In genomic region chr14:34080321-34080997, GRCm38 (mm10) we compare ENCODE assay signal across 8 mouse cellular contexts. TPM values are rescaled to one million over a fixed set of nuclear protein-coding genes. Genes with fewer than 3 reads are reported as not detected.
DNase-seq lines count a peak whose midpoint lies in the region; ATAC-seq and TF ChIP-seq lines count a peak whose summit lies in the region.

No protein-coding gene starts in this region.

- 0 out of 2 replicates have a peak, but pooled peaks cover 4% of the 10 kb centered on the region for H3K27me3 ChIP-seq in embryonic facial prominence, embryonic 12.5 days
- no peaks in the 10 kb centered on the region; the same call in 1 of the 2 replicates for H3K27me3 ChIP-seq in limb, embryonic 12.5 days
- H3K27me3 ChIP-seq in midbrain, postnatal 0 days (ENCODE audit: insufficient read depth, low read length): no peaks in the 10 kb centered on the region
- 0 out of 2 replicates have a peak, but pooled peaks cover 3% of the 10 kb centered on the region for H3K27me3 ChIP-seq in stomach, embryonic 16.5 days (ENCODE audit: control insufficient read depth, insufficient read depth, low read length)

- no peak overlapping the region for H3K9ac ChIP-seq in embryonic facial prominence, embryonic 12.5 days
- H3K9ac ChIP-seq in limb, embryonic 12.5 days (replicated peaks): no peak overlapping the region
- no peak overlapping the region for H3K9ac ChIP-seq in midbrain, postnatal 0 days (replicated peaks; ENCODE audit: low read length, poor library complexity, severe bottlenecking)
- H3K9ac ChIP-seq in stomach, embryonic 16.5 days (ENCODE audit: low read length): no peak overlapping the region

- 9% methylated on average over 11 of the region's 11 CpGs for WGBS in embryonic facial prominence, embryonic 12.5 days
- 10% methylated on average over 11 of the region's 11 CpGs for WGBS in limb, embryonic 12.5 days
- 9% methylated on average over 11 of the region's 11 CpGs for WGBS in midbrain, postnatal 0 days
- whole genome bisulfite sequencing in stomach, embryonic 16.5 days: 10% methylated on average over 11 of the region's 11 CpGs

- H3K9me3 ChIP-seq in embryonic facial prominence, embryonic 12.5 days: no peaks in the 10 kb centered on the region
- H3K9me3 ChIP-seq in limb, embryonic 12.5 days: no peaks in the 10 kb centered on the region
- no peaks in the 10 kb centered on the region for H3K9me3 ChIP-seq in midbrain, postnatal 0 days (ENCODE audit: low read length)
- no peaks in the 10 kb centered on the region for H3K9me3 ChIP-seq in stomach, embryonic 16.5 days (replicated peaks; ENCODE audit: control insufficient read depth, low read length)

- H3K27ac ChIP-seq in embryonic facial prominence, embryonic 12.5 days: no peak overlapping the region
- no peak overlapping the region for H3K27ac ChIP-seq in limb, embryonic 12.5 days
- H3K27ac ChIP-seq in midbrain, postnatal 0 days (ENCODE audit: low read depth, low read length): no peak overlapping the region
- H3K27ac ChIP-seq in stomach, embryonic 16.5 days (ENCODE audit: low read length): no peak overlapping the region

- TF ChIP-seq CTCF in midbrain, postnatal 0 days (IDR thresholded peaks at IDR 0.05): peak; percentile 95

- no peak overlapping the region for H3K4me3 ChIP-seq in embryonic facial prominence, embryonic 12.5 days
- H3K4me3 ChIP-seq in limb, embryonic 12.5 days (replicated peaks): no peak overlapping the region
- no peak overlapping the region for H3K4me3 ChIP-seq in midbrain, postnatal 0 days (ENCODE audit: low read depth, low read length)
- H3K4me3 ChIP-seq in stomach, embryonic 16.5 days (replicated peaks; ENCODE audit: low read length): no peak overlapping the region

- H3K4me2 ChIP-seq in embryonic facial prominence, embryonic 12.5 days (replicated peaks): no peak overlapping the region
- no peak overlapping the region for H3K4me2 ChIP-seq in limb, embryonic 12.5 days
- no peak overlapping the region for H3K4me2 ChIP-seq in midbrain, postnatal 0 days (ENCODE audit: low read depth, low read length, poor library complexity, severe bottlenecking)
- no peak overlapping the region for H3K4me2 ChIP-seq in stomach, embryonic 16.5 days (ENCODE audit: low read depth, low read length)

- no peaks in the 10 kb centered on the region for H3K4me1 ChIP-seq in embryonic facial prominence, embryonic 12.5 days
- no peaks in the 10 kb centered on the region for H3K4me1 ChIP-seq in limb, embryonic 12.5 days (replicated peaks)
- 0 out of 2 replicates have a peak, but pooled peaks cover 2% of the 10 kb centered on the region for H3K4me1 ChIP-seq in midbrain, postnatal 0 days (ENCODE audit: insufficient read depth, low read length)
- no peaks in the 10 kb centered on the region for H3K4me1 ChIP-seq in stomach, embryonic 16.5 days (ENCODE audit: control insufficient read depth, insufficient read depth, low read length)

- no peaks in the 10 kb centered on the region for H3K36me3 ChIP-seq in embryonic facial prominence, embryonic 12.5 days
- no peaks in the 10 kb centered on the region for H3K36me3 ChIP-seq in limb, embryonic 12.5 days
- H3K36me3 ChIP-seq in midbrain, postnatal 0 days (ENCODE audit: insufficient read depth, low read length): no peaks in the 10 kb centered on the region
- no peaks in the 10 kb centered on the region for H3K36me3 ChIP-seq in stomach, embryonic 16.5 days (ENCODE audit: control insufficient read depth, insufficient read depth, low read length)

- peak; percentile 75 for DNase-seq in A20 (ENCODE audit: low read depth, low spot score)
- DNase-seq in adrenal gland, postnatal 4 days (ENCODE audit: low spot score in 2 of 2): peak; percentile 26 to 56
- peak; percentile 67 for DNase-seq in heart, adult 8-10 months (ENCODE audit: low spot score)
- peak; percentile 65 for DNase-seq in kidney, adult 9 months
- peak; percentile 95 for DNase-seq in midbrain, postnatal 0 days (ENCODE audit: low spot score)

- ATAC-seq in embryonic facial prominence, embryonic 12.5 days (ENCODE audit: insufficient number of reproducible peaks, insufficient read depth, low FRiP score, low TSS enrichment): peak; percentile 45; the same call in 1 of the 2 replicates
- ATAC-seq in limb, embryonic 12.5 days (ENCODE audit: insufficient number of reproducible peaks, insufficient read depth, low FRiP score, low TSS enrichment, low read depth): peak; percentile 69
- ATAC-seq in midbrain, postnatal 0 days (ENCODE audit: low FRiP score): peak; percentile 79
- peak; percentile 71; the same call in 1 of the 2 replicates for ATAC-seq in stomach, embryonic 16.5 days (ENCODE audit: insufficient read depth, low FRiP score)

RNA-seq across cellular contexts. Expression of gene Anxa8, which starts 5.3 kb away (rescaled TPM):
- 1 to 10 TPM; 3.7 to 4.0 TPM for total RNA-seq in adrenal gland, postnatal 4 days (2021)
- polyA plus RNA-seq in embryonic facial prominence, embryonic 12.5 days (2016; fragmentation: Nextera tagmentation; extraction: Ambion mirVana): 6.8 and 7.9 TPM in 2 replicates
- 1 to 10 TPM; 1.8 to 5.8 (median 3.6) TPM for total RNA-seq in heart, adult 8-10 months (2022)
- polyA plus RNA-seq in limb, embryonic 12.5 days (2016; fragmentation: Nextera tagmentation; extraction: Ambion mirVana): 6.0 and 6.1 TPM in 2 replicates
- total RNA-seq in midbrain, postnatal 0 days (2014; rRNA removed): 0.24 and 0.93 TPM in 2 replicates
- 0.73 and 0.77 TPM in 2 replicates for polyA plus RNA-seq in midbrain, postnatal 0 days (2015; fragmentation: Nextera tagmentation; extraction: Ambion mirVana)
- polyA plus RNA-seq in stomach, embryonic 16.5 days (2015; fragmentation: Nextera tagmentation; extraction: Ambion mirVana): 56.1 and 63.4 TPM in 2 replicates

RNA-seq across cellular contexts. Expression of gene A630023A22Rik, which starts 22.1 kb away (rescaled TPM):
- not detected for total RNA-seq in adrenal gland, postnatal 4 days (2021)
- polyA plus RNA-seq in embryonic facial prominence, embryonic 12.5 days (2016; fragmentation: Nextera tagmentation; extraction: Ambion mirVana): not detected in 2 replicates
- total RNA-seq in heart, adult 8-10 months (2022): not detected
- polyA plus RNA-seq in limb, embryonic 12.5 days (2016; fragmentation: Nextera tagmentation; extraction: Ambion mirVana): not detected in 2 replicates
- not detected in 2 replicates for total RNA-seq in midbrain, postnatal 0 days (2014; rRNA removed)
- not detected in 2 replicates for polyA plus RNA-seq in midbrain, postnatal 0 days (2015; fragmentation: Nextera tagmentation; extraction: Ambion mirVana)
- 0.43 and 0.76 TPM in 2 replicates for polyA plus RNA-seq in stomach, embryonic 16.5 days (2015; fragmentation: Nextera tagmentation; extraction: Ambion mirVana)

RNA-seq across cellular contexts. Expression of gene Antxrl, which starts 28.0 kb away (rescaled TPM):
- not detected for total RNA-seq in adrenal gland, postnatal 4 days (2021)
- polyA plus RNA-seq in embryonic facial prominence, embryonic 12.5 days (2016; fragmentation: Nextera tagmentation; extraction: Ambion mirVana): not detected in 2 replicates
- not detected for total RNA-seq in heart, adult 8-10 months (2022)
- not detected in 2 replicates for polyA plus RNA-seq in limb, embryonic 12.5 days (2016; fragmentation: Nextera tagmentation; extraction: Ambion mirVana)
- total RNA-seq in midbrain, postnatal 0 days (2014; rRNA removed): not detected in 2 replicates
- polyA plus RNA-seq in midbrain, postnatal 0 days (2015; fragmentation: Nextera tagmentation; extraction: Ambion mirVana): not detected in 2 replicates
- polyA plus RNA-seq in stomach, embryonic 16.5 days (2015; fragmentation: Nextera tagmentation; extraction: Ambion mirVana): not detected in 2 replicates

Comparison
In these comparisons a context has a peak if more than half of its experiments do, and no peak if none do; other contexts are left out.
1. DNase-seq: peak in every context shown above with its lines; median percentile 95 in midbrain, postnatal 0 days; 75 in A20; 67 in heart, adult 8-10 months; 65 in kidney, adult 9 months; 41 in adrenal gland, postnatal 4 days.